Mouse (Mus musculus) heart, postnatal 0 days (tissue): ENCODE results near the gene Il17c. TPM values are rescaled to one million over a fixed set of nuclear protein-coding genes. Genes with fewer than 3 reads are reported as not detected.

Source experiments
- ATAC-seq: fragments of 200-750 bp; cut with Nextera tagmentation; 2 replicates; pipeline ENCODE4 v1.8.0; 2017; ENCODE audit warnings: low read depth, moderate number of reproducible peaks, moderate library complexity; ENCODE audit not compliant: insufficient read depth
- DNase-seq: peaks from one replicate; pipeline ENCODE4 v3.0.0-alpha.2; 2016; ENCODE audit warnings: low spot score
- H3K27ac ChIP-seq: fragments of 300-500 bp; sonication (generic); 2 replicates; pipeline ENCODE4 v1.5.1; 2014; ENCODE audit warnings: low read depth, mild to moderate bottlenecking
- H3K27me3 ChIP-seq: fragments of 300-500 bp; sonication (generic); 2 replicates; pipeline ENCODE4 v1.6.1; 2014; ENCODE audit warnings: low read length, mixed read lengths; ENCODE audit not compliant: control insufficient read depth, insufficient read depth
- H3K36me3 ChIP-seq: fragments of 300-500 bp; sonication (generic); replicated peaks from 2 replicates; pipeline ENCODE4 v1.6.1; 2014; ENCODE audit warnings: low read length, mixed read lengths; ENCODE audit not compliant: control insufficient read depth, insufficient read depth
- H3K4me1 ChIP-seq: fragments of 300-500 bp; sonication (generic); 2 replicates; pipeline ENCODE4 v1.6.1; 2014; ENCODE audit warnings: antibody characterized with exemption; ENCODE audit not compliant: control insufficient read depth, insufficient read depth
- H3K4me2 ChIP-seq: fragments of 300-500 bp; sonication (generic); 2 replicates; pipeline ENCODE4 v1.6.1; 2014; ENCODE audit warnings: low read depth, mild to moderate bottlenecking, low read length, moderate library complexity
- H3K4me3 ChIP-seq: fragments of 300-500 bp; sonication (generic); 2 replicates; pipeline ENCODE4 v1.5.1; 2014; ENCODE audit warnings: low read depth, low read length
- H3K9ac ChIP-seq: fragments of 300-500 bp; sonication (generic); replicated peaks from 2 replicates; pipeline ENCODE4 v1.6.1; 2014; ENCODE audit warnings: low read depth, low read length, mixed read lengths
- H3K9me3 ChIP-seq: fragments of 300-500 bp; sonication (generic); replicated peaks from 2 replicates; pipeline ENCODE4 v1.6.1; 2016; ENCODE audit warnings: low read length; ENCODE audit not compliant: control insufficient read depth
- CTCF ChIP-seq: IDR thresholded peaks from 2 replicates; pipeline ENCODE4 v1.5.1; 2016; ENCODE audit warnings: antibody characterized with exemption, control low read depth, low read depth
- EP300 ChIP-seq: IDR thresholded peaks from 2 replicates; pipeline ENCODE4 v1.6.1; 2016; ENCODE audit warnings: antibody characterized with exemption, low read depth
- WGBS: fragments of 180-500 bp; shearing (Covaris S2); extraction: QIAGEN DNeasy Blood & Tissue Kit; methylation state at CpG from one replicate; pipeline ENCODE4 v1.1.7; 2014; 5-methylcytosine and 5-hydroxymethylcytosine counted together
- polyA plus RNA-seq: library from polyadenylated mRNA; unstranded; fragments of >200 nt; fragmentation: Nextera tagmentation; extraction: Ambion mirVana; gene quantifications from 2 replicates; pipeline ENCODE4 v1.2.1, GENCODE M21; 2015
- total RNA-seq: library from RNA; depleted of rRNA; stranded (reverse); fragments of >200 nt; gene quantifications from 2 replicates; pipeline ENCODE4 v1.2.3, GENCODE M21; 2014; ENCODE audit warnings: low replicate concordance

Gene Il17c
- total and polyA plus RNA-seq, 2 experiments from 2014 or later, result not detected

- Histone ChIP-seq H3K4me2 (no peak overlapping the region), H3K27ac (no peak overlapping the region), H3K36me3 (peaks cover 19% of the 10 kb centered on the region; the same call in 1 of the 2 replicates), H3K9ac (no peak overlapping the region), H3K4me1 (0 out of 2 replicates have a peak, but pooled peaks cover 6% of the 10 kb centered on the region), H3K27me3 (no peaks in the 10 kb centered on the region), H3K4me3 (no peak overlapping the region), H3K9me3 (no peaks in the 10 kb centered on the region)
- 55% methylated on average over 9 of the region's 9 CpGs for WGBS
- no peak for TF ChIP-seq EP300
- DNase-seq, result no peak
- ATAC-seq, result no peak
Measured at GRCm38 (mm10) chr8:122426145-122426544, 4.3 kb downstream of the Il17c start.

- no peaks in the 10 kb centered on the region for H3K9me3 ChIP-seq
- no peak for TF ChIP-seq EP300
- no peak for TF ChIP-seq CTCF
- H3K4me1 ChIP-seq, result peaks cover 13% of the 10 kb centered on the region; the same call in 1 of the 2 replicates
- no peak overlapping the region for H3K27ac ChIP-seq
- no peak for DNase-seq
- 92% methylated on average over 7 of the region's 7 CpGs for WGBS
- H3K4me3 ChIP-seq, result no peak overlapping the region
- H3K9ac ChIP-seq, result no peak overlapping the region
- H3K27me3 ChIP-seq, result no peaks in the 10 kb centered on the region
- peaks cover 19% of the 10 kb centered on the region; the same call in 1 of the 2 replicates for H3K36me3 ChIP-seq
- no peak overlapping the region for H3K4me2 ChIP-seq
- no peak for ATAC-seq
Measured at GRCm38 (mm10) chr8:122427607-122428006, 5.8 kb downstream of the Il17c start.

GRCm38 (mm10) chr8:122428163-122428562 is 6.3 kb downstream of the Il17c start:
- H3K27ac ChIP-seq, result no peak overlapping the region
- no peaks in the 10 kb centered on the region for H3K27me3 ChIP-seq
- no peak for DNase-seq
- H3K9ac ChIP-seq, result no peak overlapping the region
- no peak for TF ChIP-seq EP300
- TF ChIP-seq CTCF, result no peak
- H3K4me2 ChIP-seq, result no peak overlapping the region
- no peaks in the 10 kb centered on the region for H3K9me3 ChIP-seq
- no peak for ATAC-seq
- peaks cover 19% of the 10 kb centered on the region; the same call in 1 of the 2 replicates for H3K36me3 ChIP-seq
- H3K4me1 ChIP-seq, result peaks cover 13% of the 10 kb centered on the region; the same call in 1 of the 2 replicates
- WGBS, result 88% methylated on average over 9 of the region's 9 CpGs
- no peak overlapping the region for H3K4me3 ChIP-seq

GRCm38 (mm10) chr8:122430058-122430636 is 8.3 kb downstream of the Il17c start:
- 76% methylated on average over 10 of the region's 10 CpGs for WGBS
- Histone ChIP-seq H3K4me1 (peaks cover 7% of the 10 kb centered on the region; the same call in 1 of the 2 replicates), H3K27me3 (no peaks in the 10 kb centered on the region), H3K36me3 (peaks cover 19% of the 10 kb centered on the region; the same call in 1 of the 2 replicates), H3K27ac (no peak overlapping the region), H3K4me3 (no peak overlapping the region), H3K4me2 (no peak overlapping the region), H3K9me3 (no peaks in the 10 kb centered on the region), H3K9ac (no peak overlapping the region)
- TF ChIP-seq CTCF (no peak), EP300 (no peak)
- no peak for ATAC-seq
- DNase-seq, result no peak

GRCm38 (mm10) chr8:122430646-122431045 is 8.8 kb downstream of the Il17c start:
- TF ChIP-seq EP300 (no peak), CTCF (no peak)
- peaks cover 16% of the 10 kb centered on the region; the same call in 1 of the 2 replicates for H3K36me3 ChIP-seq
- no peak overlapping the region for H3K27ac ChIP-seq
- no peak overlapping the region for H3K9ac ChIP-seq
- DNase-seq (no peak), ATAC-seq (no peak)
- WGBS, result 83% methylated on average over 3 of the region's 3 CpGs
- no peak overlapping the region for H3K4me2 ChIP-seq
- no peaks in the 10 kb centered on the region for H3K27me3 ChIP-seq
- H3K4me1 ChIP-seq, result peaks cover 7% of the 10 kb centered on the region; the same call in 1 of the 2 replicates
- H3K4me3 ChIP-seq, result no peak overlapping the region
- H3K9me3 ChIP-seq, result no peaks in the 10 kb centered on the region
